Mouse (Mus musculus) yolk sac, embryonic 10.5 days (tissue): ENCODE measurements around the gene Diaph2.
"Not testable (repeated sequence)": the region's sequence is repeated elsewhere in the genome, so short reads cannot be mapped to it uniquely, and the experiment has no call there.

Experiments used
- DNase-seq: peaks from one replicate; pipeline ENCODE4 v3.0.0-alpha.2; 2017; ENCODE audit warnings: low spot score

Gene Diaph2

GRCm38 (mm10) chrX:129749571-129750061, at the start of gene Diaph2:
Gene Diaph2 (plus strand): TSS chrX:129749742.
- DNase-seq = peak; percentile 78

GRCm38 (mm10) chrX:129701634-129702312, 47.8 kb upstream of the Diaph2 start:
- DNase-seq = no peak

GRCm38 (mm10) chrX:129709656-129710055, 39.9 kb upstream of the Diaph2 start:
- DNase-seq = no peak

- peak; percentile 10 for DNase-seq
Measured at GRCm38 (mm10) chrX:129728717-129729220, 20.8 kb upstream of the Diaph2 start.

GRCm38 (mm10) chrX:129736562-129736961, 13.0 kb upstream of the Diaph2 start:
- DNase-seq = no peak

GRCm38 (mm10) chrX:129739226-129739625, 10.3 kb upstream of the Diaph2 start:
- DNase-seq = no peak

- DNase-seq = no peak
Measured at GRCm38 (mm10) chrX:129742981-129743380, 6.6 kb upstream of the Diaph2 start.

GRCm38 (mm10) chrX:129745976-129746375, 3.6 kb upstream of the Diaph2 start:
- DNase-seq = no peak

GRCm38 (mm10) chrX:129749102-129749501, 440 bp upstream of the Diaph2 start:
- no peak for DNase-seq

- no peak for DNase-seq
Measured at GRCm38 (mm10) chrX:129750094-129750569, 590 bp downstream of the Diaph2 start.

GRCm38 (mm10) chrX:129750606-129751005, 1.1 kb downstream of the Diaph2 start:
- peak; percentile 1 for DNase-seq

- no peak for DNase-seq
Measured at GRCm38 (mm10) chrX:129756606-129757005, 7.1 kb downstream of the Diaph2 start.

- no peak for DNase-seq
Measured at GRCm38 (mm10) chrX:129762649-129763048, 13.1 kb downstream of the Diaph2 start.

GRCm38 (mm10) chrX:129765378-129765777, 15.8 kb downstream of the Diaph2 start:
- no peak for DNase-seq

GRCm38 (mm10) chrX:129766811-129767210, 17.3 kb downstream of the Diaph2 start:
- DNase-seq = no peak

- DNase-seq = no peak
Measured at GRCm38 (mm10) chrX:129770625-129771024, 21.1 kb downstream of the Diaph2 start.

GRCm38 (mm10) chrX:129773556-129774255, 24.2 kb downstream of the Diaph2 start:
- DNase-seq = no peak

- DNase-seq = no peak
Measured at GRCm38 (mm10) chrX:129774478-129774877, 24.9 kb downstream of the Diaph2 start.

GRCm38 (mm10) chrX:129776761-129777160, 27.2 kb downstream of the Diaph2 start:
- no peak for DNase-seq

GRCm38 (mm10) chrX:129777404-129777962, 27.9 kb downstream of the Diaph2 start:
- no peak for DNase-seq

GRCm38 (mm10) chrX:129781844-129782243, 32.3 kb downstream of the Diaph2 start:
- no peak for DNase-seq

- no peak for DNase-seq
Measured at GRCm38 (mm10) chrX:129784062-129784461, 34.5 kb downstream of the Diaph2 start.

GRCm38 (mm10) chrX:129799920-129800319, 50.4 kb downstream of the Diaph2 start:
- not testable (repeated sequence) for DNase-seq
